Mouse (Mus musculus): ENCODE measurements at regions not wholly inside any gene's neighbourhood (a gene's known extent, or its start where the extent isn't known, plus 50 kb on each side); places are given as distances from the start of the nearest gene placed in this dataset.

GRCm38 (mm10) chr7:115270803-115271202 lies 527.3 kb downstream of the Insc start:
- H3K4me3 ChIP-seq (ENCODE audit: control insufficient read depth, insufficient read depth, low read length): no peak overlapping the region
- no peak for DNase-seq
- no peaks in the 10 kb centered on the region for H3K4me1 ChIP-seq (replicated peaks; ENCODE audit: control insufficient read depth, insufficient read depth, low read length)
- TF ChIP-seq POLR2A (IDR thresholded peaks at IDR 0.05; ENCODE audit: control insufficient read depth, extremely low read depth, insufficient read depth, low read length, poor library complexity) (no peak), CTCF (IDR thresholded peaks at IDR 0.05; ENCODE audit: borderline replicate concordance, control insufficient read depth, extremely low read depth, insufficient read depth, low read length, poor library complexity) (no peak)
- H3K27ac ChIP-seq (ENCODE audit: control insufficient read depth, insufficient read depth, low read length): no peak overlapping the region
- no peaks in the 10 kb centered on the region for H3K27me3 ChIP-seq (ENCODE audit: control insufficient read depth, insufficient read depth, low read length)
- H3K36me3 ChIP-seq (ENCODE audit: control insufficient read depth, insufficient read depth, low read length): no peaks in the 10 kb centered on the region
- 47% methylated on average over 2 of the region's 2 CpGs for WGBS

GRCm38 (mm10) chr7:115274836-115275235 lies 531.3 kb downstream of the Insc start:
- TF ChIP-seq POLR2A (IDR thresholded peaks at IDR 0.05; ENCODE audit: control insufficient read depth, extremely low read depth, insufficient read depth, low read length, poor library complexity) (no peak), CTCF (IDR thresholded peaks at IDR 0.05; ENCODE audit: borderline replicate concordance, control insufficient read depth, extremely low read depth, insufficient read depth, low read length, poor library complexity) (no peak)
- H3K4me3 ChIP-seq (ENCODE audit: control insufficient read depth, insufficient read depth, low read length): no peak overlapping the region
- no peaks in the 10 kb centered on the region for H3K4me1 ChIP-seq (replicated peaks; ENCODE audit: control insufficient read depth, insufficient read depth, low read length)
- no peaks in the 10 kb centered on the region for H3K27me3 ChIP-seq (ENCODE audit: control insufficient read depth, insufficient read depth, low read length)
- no peak overlapping the region for H3K27ac ChIP-seq (ENCODE audit: control insufficient read depth, insufficient read depth, low read length)
- H3K36me3 ChIP-seq (ENCODE audit: control insufficient read depth, insufficient read depth, low read length): no peaks in the 10 kb centered on the region
- 94% methylated on average over 3 of the region's 3 CpGs for WGBS
- no peak for DNase-seq

DNA sequence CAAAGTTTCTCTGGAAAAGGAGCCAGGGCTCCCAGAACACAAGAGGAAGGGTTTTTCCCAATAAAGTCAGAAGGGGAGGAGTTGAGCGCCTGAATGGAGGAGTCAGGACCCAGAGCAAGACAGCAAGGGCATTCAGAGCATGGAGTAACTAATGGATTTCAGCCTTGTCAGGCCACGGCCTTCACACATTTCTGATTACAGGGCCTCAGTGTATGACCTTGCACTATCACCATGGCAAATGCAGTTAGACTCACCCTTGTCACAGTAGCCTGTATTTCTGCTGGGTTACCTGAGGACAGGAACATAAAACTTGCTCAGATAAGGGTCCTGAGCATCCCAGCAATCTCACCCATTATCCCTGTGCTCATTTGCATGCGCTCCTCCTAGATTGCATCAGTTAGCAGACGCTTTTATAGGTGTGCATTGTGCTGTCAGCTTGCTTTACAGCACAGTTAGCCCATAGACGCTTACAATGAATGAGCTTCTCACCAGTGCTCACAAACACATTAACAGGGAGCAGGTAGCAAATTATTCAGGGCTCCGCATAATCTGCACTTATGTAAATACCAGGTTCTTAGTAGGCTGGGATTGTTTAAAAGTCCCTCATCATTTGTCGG lies 547.4 kb downstream of the Insc start:
- no peak overlapping the region for H3K27ac ChIP-seq (ENCODE audit: control insufficient read depth, insufficient read depth, low read length)
- no peak for DNase-seq
- no peak for TF ChIP-seq CTCF (IDR thresholded peaks at IDR 0.05; ENCODE audit: borderline replicate concordance, control insufficient read depth, extremely low read depth, insufficient read depth, low read length, poor library complexity)
- TF ChIP-seq POLR2A (IDR thresholded peaks at IDR 0.05; ENCODE audit: control insufficient read depth, extremely low read depth, insufficient read depth, low read length, poor library complexity): no peak
- 93% methylated on average over 7 of the region's 7 CpGs for WGBS
- no peaks in the 10 kb centered on the region for H3K36me3 ChIP-seq (ENCODE audit: control insufficient read depth, insufficient read depth, low read length)
- H3K4me1 ChIP-seq (replicated peaks; ENCODE audit: control insufficient read depth, insufficient read depth, low read length): no peaks in the 10 kb centered on the region
- H3K27me3 ChIP-seq (ENCODE audit: control insufficient read depth, insufficient read depth, low read length): no peaks in the 10 kb centered on the region
- no peak overlapping the region for H3K4me3 ChIP-seq (ENCODE audit: control insufficient read depth, insufficient read depth, low read length)

- no peak overlapping the region for H3K27ac ChIP-seq (ENCODE audit: control insufficient read depth, insufficient read depth, low read length)
- H3K4me1 ChIP-seq (replicated peaks; ENCODE audit: control insufficient read depth, insufficient read depth, low read length): no peaks in the 10 kb centered on the region
- TF ChIP-seq POLR2A (IDR thresholded peaks at IDR 0.05; ENCODE audit: control insufficient read depth, extremely low read depth, insufficient read depth, low read length, poor library complexity) (no peak), CTCF (IDR thresholded peaks at IDR 0.05; ENCODE audit: borderline replicate concordance, control insufficient read depth, extremely low read depth, insufficient read depth, low read length, poor library complexity) (no peak)
- H3K27me3 ChIP-seq (ENCODE audit: control insufficient read depth, insufficient read depth, low read length): no peaks in the 10 kb centered on the region
- H3K4me3 ChIP-seq (ENCODE audit: control insufficient read depth, insufficient read depth, low read length): no peak overlapping the region
- 86% methylated on average over 10 of the region's 10 CpGs for WGBS
- no peaks in the 10 kb centered on the region for H3K36me3 ChIP-seq (ENCODE audit: control insufficient read depth, insufficient read depth, low read length)
- no peak for DNase-seq
These were observed 551.2 kb downstream of the Insc start for GRCm38 (mm10) chr7:115294655-115295230.

- DNase-seq: no peak
- H3K27me3 ChIP-seq (ENCODE audit: control insufficient read depth, insufficient read depth, low read length): no peaks in the 10 kb centered on the region
- H3K4me3 ChIP-seq (ENCODE audit: control insufficient read depth, insufficient read depth, low read length): no peak overlapping the region
- H3K36me3 ChIP-seq (ENCODE audit: control insufficient read depth, insufficient read depth, low read length): no peaks in the 10 kb centered on the region
- TF ChIP-seq CTCF (IDR thresholded peaks at IDR 0.05; ENCODE audit: borderline replicate concordance, control insufficient read depth, extremely low read depth, insufficient read depth, low read length, poor library complexity) (no peak), POLR2A (IDR thresholded peaks at IDR 0.05; ENCODE audit: control insufficient read depth, extremely low read depth, insufficient read depth, low read length, poor library complexity) (no peak)
- H3K27ac ChIP-seq (ENCODE audit: control insufficient read depth, insufficient read depth, low read length): no peak overlapping the region
- H3K4me1 ChIP-seq (replicated peaks; ENCODE audit: control insufficient read depth, insufficient read depth, low read length): 0 out of 2 replicates have a peak, but pooled peaks cover 2% of the 10 kb centered on the region
- 94% methylated on average over 8 of the region's 8 CpGs for WGBS
These were observed 556.7 kb downstream of the Insc start for GRCm38 (mm10) chr7:115300241-115300640.

GRCm38 (mm10) chr7:115308377-115308776 lies 564.9 kb downstream of the Insc start:
- Histone ChIP-seq H3K4me3 (ENCODE audit: control insufficient read depth, insufficient read depth, low read length) (no peak overlapping the region), H3K4me1 (replicated peaks; ENCODE audit: control insufficient read depth, insufficient read depth, low read length) (peaks cover 4% of the 10 kb centered on the region; the same call in 1 of the 2 replicates), H3K27ac (ENCODE audit: control insufficient read depth, insufficient read depth, low read length) (no peak overlapping the region), H3K36me3 (ENCODE audit: control insufficient read depth, insufficient read depth, low read length) (no peaks in the 10 kb centered on the region), H3K27me3 (ENCODE audit: control insufficient read depth, insufficient read depth, low read length) (no peaks in the 10 kb centered on the region)
- 94% methylated on average over 4 of the region's 4 CpGs for WGBS
- TF ChIP-seq POLR2A (IDR thresholded peaks at IDR 0.05; ENCODE audit: control insufficient read depth, extremely low read depth, insufficient read depth, low read length, poor library complexity) (no peak), CTCF (IDR thresholded peaks at IDR 0.05; ENCODE audit: borderline replicate concordance, control insufficient read depth, extremely low read depth, insufficient read depth, low read length, poor library complexity) (no peak)
- no peak for DNase-seq
